Mouse (Mus musculus) bone marrow macrophage, adult 2 months (primary cell): ENCODE results near the gene Mark1.

ENCODE experiments used
- CTCF ChIP-seq: IDR thresholded peaks from 2 replicates; pipeline ENCODE4 v1.5.1; 2012; ENCODE audit warnings: low read depth, mild to moderate bottlenecking, low read length, moderate library complexity
- POLR2A ChIP-seq: IDR thresholded peaks from 2 replicates; pipeline ENCODE4 v1.6.1; 2012; ENCODE audit warnings: mild to moderate bottlenecking, low read depth, low read length, borderline replicate concordance

- TF ChIP-seq POLR2A (no peak), CTCF (no peak)
Observed at GRCm38 (mm10) chr1:184911861-184912260, 87.5 kb downstream of the Mark1 start.
